25 mouse cellular contexts compared by ENCODE assay signal in the genomic region with DNA sequence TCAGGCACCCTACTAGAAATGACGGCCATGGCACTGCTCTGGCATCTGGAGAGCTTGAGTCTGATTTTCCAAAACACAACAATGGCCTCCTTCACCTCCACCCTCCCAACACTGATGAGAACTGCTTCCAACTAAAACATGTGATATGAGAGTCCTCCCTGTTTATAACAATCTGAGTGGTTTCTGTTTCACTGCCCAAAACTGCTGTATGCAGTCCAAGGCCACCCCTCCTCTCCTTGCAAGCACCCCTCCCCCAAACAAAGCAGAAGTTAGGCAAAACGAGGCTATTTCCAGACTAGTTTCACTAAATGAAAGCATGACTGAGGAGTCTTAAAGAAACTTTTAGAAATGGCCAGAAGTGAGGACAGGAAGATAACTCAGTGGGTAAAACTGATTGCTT.
DNase-seq lines count a peak whose midpoint lies in the region; ATAC-seq and TF ChIP-seq lines count a peak whose summit lies in the region.
"Had no signal": no experiment of that assay in that cellular context is flagged by ENCODE, and none has a peak within 500 bp of the region (broad histone marks: within the 10 kb centered on the region; RNA-seq: fewer than 3 reads in every experiment).

No protein-coding gene starts in this region.

- no peak overlapping the region for H3K27ac ChIP-seq in embryonic facial prominence, embryonic 14.5 days (replicated peaks; ENCODE audit: low read depth, low read length)
- no peak overlapping the region for H3K27ac ChIP-seq in embryonic facial prominence, embryonic 10.5 days (replicated peaks)
- no peak overlapping the region for H3K27ac ChIP-seq in heart, embryonic 15.5 days
- no peak overlapping the region for H3K27ac ChIP-seq in heart, embryonic 11.5 days (ENCODE audit: low read depth, low read length)
- no peak overlapping the region for H3K27ac ChIP-seq in lung, embryonic 14.5 days (ENCODE audit: low read depth)
- H3K27ac ChIP-seq in lung, postnatal 0 days (ENCODE audit: low read length), result no peak overlapping the region
- H3K27ac ChIP-seq: embryonic facial prominence, embryonic 15.5 days; forebrain, embryonic 15.5 days; hindbrain, embryonic 10.5 days; intestine, embryonic 15.5 days; limb, embryonic 13.5 days; liver, embryonic 15.5 days; midbrain, embryonic 10.5 days; neural tube, embryonic 13.5 days had no signal

- WGBS in embryonic facial prominence, embryonic 14.5 days, result 50% methylated on average over 2 of the region's 2 CpGs
- 69% methylated on average over 2 of the region's 2 CpGs for WGBS in embryonic facial prominence, embryonic 10.5 days
- WGBS in heart, embryonic 15.5 days, result 40% methylated on average over 2 of the region's 2 CpGs
- WGBS in heart, embryonic 11.5 days (ENCODE audit: insufficient replicate concordance), result 51% methylated on average over 2 of the region's 2 CpGs
- 50% methylated on average over 2 of the region's 2 CpGs for WGBS in lung, embryonic 14.5 days
- WGBS in lung, postnatal 0 days, result 47% methylated on average over 2 of the region's 2 CpGs

- TF ChIP-seq CTCF in lung, embryonic 14.5 days (IDR thresholded peaks at IDR 0.05; ENCODE audit: low read depth), result no peak
- TF ChIP-seq CTCF in lung, postnatal 0 days (IDR thresholded peaks at IDR 0.05), result no peak

- no peak overlapping the region for H3K9ac ChIP-seq in embryonic facial prominence, embryonic 14.5 days (ENCODE audit: low read depth, low read length)
- H3K9ac ChIP-seq in heart, embryonic 15.5 days, result no peak overlapping the region
- no peak overlapping the region for H3K9ac ChIP-seq in heart, embryonic 11.5 days (ENCODE audit: low read depth, low read length)
- no peak overlapping the region for H3K9ac ChIP-seq in lung, embryonic 14.5 days
- no peak overlapping the region for H3K9ac ChIP-seq in lung, postnatal 0 days (replicated peaks; ENCODE audit: low read depth)
- H3K9ac ChIP-seq: embryonic facial prominence, embryonic 15.5 days; forebrain, embryonic 15.5 days; intestine, embryonic 15.5 days; limb, embryonic 13.5 days; liver, embryonic 15.5 days; neural tube, embryonic 13.5 days had no signal

- ATAC-seq in embryonic facial prominence, embryonic 14.5 days (ENCODE audit: low read depth), result no peak
- peak; percentile 69; the same call in 1 of the 2 replicates for ATAC-seq in heart, embryonic 15.5 days (replicated peaks; ENCODE audit: insufficient number of reproducible peaks, insufficient read depth, low FRiP score, low read depth)
- ATAC-seq in heart, embryonic 11.5 days (replicated peaks; ENCODE audit: insufficient number of reproducible peaks, low FRiP score, low TSS enrichment), result no peak
- 0 out of 2 replicates have a peak, but pooled peaks have one; percentile 21 for ATAC-seq in lung, embryonic 14.5 days (ENCODE audit: insufficient read depth)
- ATAC-seq in lung, postnatal 0 days, result no peak
- ATAC-seq: forebrain, embryonic 15.5 days; hindbrain, embryonic 16.5 days; intestine, embryonic 15.5 days; midbrain, embryonic 16.5 days had no signal

- H3K27me3 ChIP-seq in embryonic facial prominence, embryonic 14.5 days (replicated peaks; ENCODE audit: control insufficient read depth, insufficient read depth, low read length), result no peaks in the 10 kb centered on the region
- no peaks in the 10 kb centered on the region for H3K27me3 ChIP-seq in embryonic facial prominence, embryonic 10.5 days (replicated peaks; ENCODE audit: low read depth, poor library complexity, severe bottlenecking)
- H3K27me3 ChIP-seq in heart, embryonic 15.5 days, result no peaks in the 10 kb centered on the region
- no peaks in the 10 kb centered on the region for H3K27me3 ChIP-seq in heart, embryonic 11.5 days (ENCODE audit: control insufficient read depth, insufficient read depth, low read length)
- H3K27me3 ChIP-seq in lung, embryonic 14.5 days (ENCODE audit: insufficient read depth, low read length), result no peaks in the 10 kb centered on the region
- H3K27me3 ChIP-seq in lung, postnatal 0 days (replicated peaks; ENCODE audit: insufficient read depth, low read length), result no peaks in the 10 kb centered on the region
- H3K27me3 ChIP-seq: embryonic facial prominence, embryonic 15.5 days; forebrain, embryonic 15.5 days; intestine, embryonic 15.5 days; limb, embryonic 13.5 days; liver, embryonic 15.5 days; neural tube, embryonic 13.5 days had no signal

- peak; percentile 15 for DNase-seq in embryonic facial prominence, embryonic 14.5 days (ENCODE audit: low spot score)
- no peak for DNase-seq in embryonic facial prominence, embryonic 10.5 days (ENCODE audit: low spot score)
- peak; percentile 2 for DNase-seq in lung, embryonic 14.5 days
- DNase-seq in lung, postnatal 0 days (ENCODE audit: low spot score), result no peak
- peak; percentile 3 for DNase-seq in ovary, postnatal 14 days (ENCODE audit: low spot score)
- DNase-seq in kidney, adult 18-20 months, result no peak
- DNase-seq: adrenal gland, postnatal 14 days; cerebellum, adult 2 months; cerebellum, postnatal 25 days; embryo, embryonic 11 days; kidney, postnatal 36 days; lung, postnatal 4 days had no signal

- no peaks in the 10 kb centered on the region for H3K9me3 ChIP-seq in embryonic facial prominence, embryonic 14.5 days (ENCODE audit: control insufficient read depth, low read length)
- H3K9me3 ChIP-seq in embryonic facial prominence, embryonic 10.5 days, result no peaks in the 10 kb centered on the region
- no peaks in the 10 kb centered on the region for H3K9me3 ChIP-seq in heart, embryonic 15.5 days (replicated peaks)
- no peaks in the 10 kb centered on the region for H3K9me3 ChIP-seq in heart, embryonic 11.5 days (replicated peaks; ENCODE audit: control insufficient read depth, low read length)
- no peaks in the 10 kb centered on the region for H3K9me3 ChIP-seq in lung, embryonic 14.5 days (ENCODE audit: low read depth, low read length)
- H3K9me3 ChIP-seq in lung, postnatal 0 days (ENCODE audit: low read length), result no peaks in the 10 kb centered on the region
- H3K9me3 ChIP-seq: embryonic facial prominence, embryonic 15.5 days; forebrain, embryonic 15.5 days; hindbrain, embryonic 10.5 days; intestine, embryonic 15.5 days; limb, embryonic 13.5 days; liver, embryonic 15.5 days; midbrain, embryonic 10.5 days; neural tube, embryonic 13.5 days had no signal

- TF ChIP-seq EP300 in lung, postnatal 0 days (IDR thresholded peaks at IDR 0.05), result no peak

- no peak overlapping the region for H3K4me3 ChIP-seq in embryonic facial prominence, embryonic 14.5 days (ENCODE audit: low read depth, low read length)
- no peak overlapping the region for H3K4me3 ChIP-seq in embryonic facial prominence, embryonic 10.5 days
- H3K4me3 ChIP-seq in heart, embryonic 15.5 days, result no peak overlapping the region
- no peak overlapping the region for H3K4me3 ChIP-seq in heart, embryonic 11.5 days (ENCODE audit: low read depth, low read length)
- no peak overlapping the region for H3K4me3 ChIP-seq in lung, embryonic 14.5 days (ENCODE audit: low read depth, low read length)
- H3K4me3 ChIP-seq in lung, postnatal 0 days (ENCODE audit: low read depth, low read length), result no peak overlapping the region
- H3K4me3 ChIP-seq: embryonic facial prominence, embryonic 15.5 days; forebrain, embryonic 15.5 days; hindbrain, embryonic 10.5 days; intestine, embryonic 15.5 days; limb, embryonic 13.5 days; liver, embryonic 15.5 days; midbrain, embryonic 10.5 days; myocyte; neural tube, embryonic 13.5 days had no signal

- H3K4me2 ChIP-seq in embryonic facial prominence, embryonic 14.5 days (ENCODE audit: low read depth, low read length), result no peak overlapping the region
- no peak overlapping the region for H3K4me2 ChIP-seq in heart, embryonic 15.5 days
- no peak overlapping the region for H3K4me2 ChIP-seq in heart, embryonic 11.5 days
- H3K4me2 ChIP-seq in lung, embryonic 14.5 days, result no peak overlapping the region
- H3K4me2 ChIP-seq in lung, postnatal 0 days (replicated peaks; ENCODE audit: low read depth, low read length), result no peak overlapping the region
- H3K4me2 ChIP-seq: embryonic facial prominence, embryonic 15.5 days; forebrain, embryonic 15.5 days; intestine, embryonic 15.5 days; limb, embryonic 13.5 days; liver, embryonic 15.5 days; neural tube, embryonic 13.5 days had no signal

- H3K36me3 ChIP-seq in embryonic facial prominence, embryonic 14.5 days (ENCODE audit: control insufficient read depth, insufficient read depth, low read length), result no peaks in the 10 kb centered on the region
- no peaks in the 10 kb centered on the region for H3K36me3 ChIP-seq in embryonic facial prominence, embryonic 10.5 days (replicated peaks)
- H3K36me3 ChIP-seq in heart, embryonic 15.5 days, result no peaks in the 10 kb centered on the region
- H3K36me3 ChIP-seq in heart, embryonic 11.5 days (ENCODE audit: control insufficient read depth, insufficient read depth, low read length), result no peaks in the 10 kb centered on the region
- H3K36me3 ChIP-seq in lung, embryonic 14.5 days (ENCODE audit: insufficient read depth), result no peaks in the 10 kb centered on the region
- no peaks in the 10 kb centered on the region for H3K36me3 ChIP-seq in lung, postnatal 0 days (ENCODE audit: insufficient read depth, low read length)
- H3K36me3 ChIP-seq: embryonic facial prominence, embryonic 15.5 days; forebrain, embryonic 15.5 days; hindbrain, embryonic 10.5 days; intestine, embryonic 15.5 days; limb, embryonic 13.5 days; liver, embryonic 15.5 days; midbrain, embryonic 10.5 days; neural tube, embryonic 13.5 days had no signal

- H3K4me1 ChIP-seq in embryonic facial prominence, embryonic 14.5 days (ENCODE audit: control insufficient read depth, insufficient read depth, low read length), result no peaks in the 10 kb centered on the region
- no peaks in the 10 kb centered on the region for H3K4me1 ChIP-seq in embryonic facial prominence, embryonic 10.5 days
- H3K4me1 ChIP-seq in heart, embryonic 15.5 days (replicated peaks), result no peaks in the 10 kb centered on the region
- H3K4me1 ChIP-seq in heart, embryonic 11.5 days (ENCODE audit: control insufficient read depth, insufficient read depth, low read length), result no peaks in the 10 kb centered on the region
- H3K4me1 ChIP-seq in lung, embryonic 14.5 days (ENCODE audit: insufficient read depth), result no peaks in the 10 kb centered on the region
- no peaks in the 10 kb centered on the region for H3K4me1 ChIP-seq in lung, postnatal 0 days (ENCODE audit: insufficient read depth, low read depth, low read length)
- H3K4me1 ChIP-seq: embryonic facial prominence, embryonic 15.5 days; forebrain, embryonic 15.5 days; hindbrain, embryonic 10.5 days; intestine, embryonic 15.5 days; limb, embryonic 13.5 days; liver, embryonic 15.5 days; midbrain, embryonic 10.5 days; neural tube, embryonic 13.5 days had no signal

Comparison
In these comparisons a context has a peak if more than half of its experiments do, and no peak if none do; other contexts are left out.
1. ATAC-seq: peak in heart, embryonic 15.5 days (single experiment) and lung, embryonic 14.5 days (single experiment); none in embryonic facial prominence, embryonic 14.5 days (single experiment), heart, embryonic 11.5 days (single experiment) and lung, postnatal 0 days (single experiment).
2. DNase-seq: peak in embryonic facial prominence, embryonic 14.5 days (single experiment), lung, embryonic 14.5 days (single experiment) and ovary, postnatal 14 days (single experiment); none in embryonic facial prominence, embryonic 10.5 days (single experiment), lung, postnatal 0 days (single experiment) and kidney, adult 18-20 months (single experiment).